Mouse (Mus musculus): ENCODE data around the gene Thrsp.

Gene Thrsp

GRCm38 (mm10) chr7:97375101-97375500, 42.4 kb downstream of the Thrsp start:
- no peak for DNase-seq

- DNase-seq: no peak
Observed at GRCm38 (mm10) chr7:97365887-97366286, 51.6 kb downstream of the Thrsp start.

All from retina, postnatal 1 day (tissue).